Mouse (Mus musculus) natural killer cell, adult 2 months (primary cell): ENCODE measurements around the gene Odf2.

ENCODE experiments used
- DNase-seq, 2 experiments: peaks; one replicate each; pipeline ENCODE4 v3.0.0; 2022; ENCODE audit warnings: low spot score in 2 of 2

Odf2 gene

DNA sequence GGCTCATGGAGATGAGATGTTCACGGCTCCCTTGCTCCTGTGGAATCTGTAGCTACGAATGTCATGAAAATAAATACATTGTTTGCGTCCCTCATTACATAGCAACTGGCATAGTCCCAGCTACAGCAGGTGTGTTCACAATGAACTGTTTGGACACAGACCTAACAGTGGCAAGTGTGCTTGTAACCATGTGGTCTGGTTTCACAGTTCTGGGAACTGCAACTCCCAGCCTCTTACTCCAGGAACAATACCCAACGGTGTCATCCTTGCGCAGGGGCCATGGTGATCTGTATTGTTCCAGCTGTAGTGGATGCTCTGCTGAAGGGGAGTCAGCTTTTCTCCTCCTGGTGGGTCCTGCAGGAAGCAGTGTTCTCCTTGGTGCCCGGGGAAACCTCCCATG is 42.2 kb downstream of the Odf2 start:
- DNase-seq: no peak

DNA sequence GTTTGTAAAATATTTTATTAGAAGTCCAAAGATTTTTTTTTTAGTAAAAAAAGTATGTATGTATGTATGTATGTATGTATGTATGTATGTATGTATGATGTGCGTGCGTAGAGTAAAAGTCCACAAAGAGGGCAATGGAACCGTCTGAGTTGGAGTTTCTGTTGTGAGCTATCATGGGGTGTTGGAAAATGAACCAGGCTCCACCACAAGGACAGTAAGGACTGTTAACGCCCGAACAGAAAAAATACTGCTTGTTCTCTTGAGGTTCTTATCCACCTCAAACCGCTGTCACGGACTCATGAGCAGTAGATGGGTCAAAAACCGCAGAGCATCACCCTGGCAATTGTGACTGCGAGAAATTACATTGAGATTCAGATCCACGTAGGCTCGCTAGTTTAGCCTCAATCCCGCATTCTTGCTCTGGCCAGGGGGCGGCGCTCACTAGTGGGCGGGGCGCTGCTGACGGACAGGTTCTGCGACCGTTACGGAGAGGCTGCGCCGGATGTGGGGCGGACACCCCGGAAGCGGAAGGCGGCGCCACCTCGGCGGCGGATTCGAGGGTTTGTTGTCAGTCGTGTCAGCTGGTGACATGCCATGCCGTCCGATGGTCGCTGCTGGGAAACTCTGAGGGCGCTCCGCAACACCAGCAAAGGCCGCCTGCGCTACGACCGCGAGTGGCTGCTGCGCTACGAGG is 46.0 kb downstream of the Odf2 start, which contains the start of gene Gle1:
TSS of gene Gle1 (plus strand) at position 521 of the 694 bp plus-strand sequence.
- peak; percentile 96 to 97 for DNase-seq

DNA sequence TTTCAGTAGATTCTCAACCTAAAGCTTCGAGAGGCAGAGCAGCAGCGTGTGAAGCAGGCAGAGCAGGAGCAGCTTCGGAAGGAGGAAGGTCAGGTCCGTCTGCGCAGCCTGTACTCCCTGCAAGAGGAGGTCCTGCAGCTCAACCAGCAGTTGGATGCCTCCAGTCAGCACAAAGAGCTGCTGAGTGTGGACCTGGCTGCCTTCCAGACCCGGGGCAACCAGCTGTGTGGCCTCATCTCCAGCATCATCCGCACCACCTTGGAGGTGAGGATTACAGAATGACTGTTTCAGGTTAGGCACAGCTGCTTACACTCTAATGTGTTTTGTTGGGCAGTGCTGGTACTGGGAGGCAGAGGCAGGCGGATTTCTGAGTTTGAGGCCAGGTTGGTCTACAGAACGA is 51.1 kb downstream of the Odf2 start:
- no peak for DNase-seq

DNA sequence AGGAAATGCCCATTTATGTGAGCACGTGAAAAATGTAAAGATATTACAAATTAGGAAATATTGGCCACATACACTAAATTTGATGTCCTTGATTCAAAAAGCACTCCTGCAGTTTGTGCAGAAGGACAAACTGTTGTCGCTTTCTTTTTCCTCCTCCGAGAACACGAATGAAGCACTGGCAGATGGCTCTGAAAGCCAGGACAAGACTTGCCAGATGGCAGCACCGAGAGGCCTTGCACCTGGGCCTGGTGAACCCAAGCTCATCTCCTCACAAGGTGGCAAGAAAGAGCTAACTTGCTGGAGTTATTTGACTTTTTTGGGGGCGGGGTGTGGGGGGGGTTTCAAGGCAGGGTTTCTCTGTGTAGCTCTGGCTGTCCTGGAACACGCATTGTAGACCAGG is 51.8 kb downstream of the Odf2 start:
- DNase-seq: no peak

DNA sequence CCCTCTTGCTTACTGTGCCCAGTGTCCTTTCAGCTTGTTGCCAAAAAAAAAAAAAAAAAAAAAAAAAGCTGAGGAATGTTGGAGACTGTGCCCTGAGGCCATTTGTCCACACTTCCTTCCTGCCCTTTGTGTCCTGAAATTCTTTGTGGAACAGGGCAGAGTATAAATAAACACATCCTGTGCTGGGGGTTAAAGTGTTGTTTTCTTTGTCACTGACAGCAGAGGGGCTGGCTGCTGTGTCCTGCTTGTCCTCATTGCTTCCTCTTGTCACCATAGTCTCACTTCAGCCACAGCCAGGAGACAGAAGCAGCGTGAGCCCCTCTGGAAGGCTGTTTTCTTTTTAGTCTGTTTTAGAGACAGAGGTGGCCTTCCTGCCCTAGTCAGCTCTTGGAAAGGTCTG is 55.7 kb downstream of the Odf2 start:
- DNase-seq: no peak

DNA sequence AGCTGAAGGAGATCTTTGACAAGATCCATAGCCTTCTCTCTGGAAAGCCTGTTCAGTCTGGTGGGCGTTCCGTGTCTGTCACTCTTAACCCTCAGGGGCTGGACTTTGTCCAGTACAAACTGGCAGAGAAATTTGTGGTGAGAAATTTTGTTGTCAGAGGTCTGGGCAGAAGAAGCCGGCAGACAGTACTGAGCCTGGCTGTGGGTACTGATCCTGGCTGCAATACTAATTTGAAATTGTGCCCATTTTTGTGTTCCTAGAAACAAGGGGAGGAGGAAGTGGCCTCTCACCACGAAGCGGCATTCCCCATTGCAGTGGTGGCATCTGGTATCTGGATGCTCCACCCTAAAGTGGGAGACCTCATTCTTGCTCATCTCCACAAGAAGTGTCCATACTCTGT is 59.9 kb downstream of the Odf2 start:
- DNase-seq: no peak

DNA sequence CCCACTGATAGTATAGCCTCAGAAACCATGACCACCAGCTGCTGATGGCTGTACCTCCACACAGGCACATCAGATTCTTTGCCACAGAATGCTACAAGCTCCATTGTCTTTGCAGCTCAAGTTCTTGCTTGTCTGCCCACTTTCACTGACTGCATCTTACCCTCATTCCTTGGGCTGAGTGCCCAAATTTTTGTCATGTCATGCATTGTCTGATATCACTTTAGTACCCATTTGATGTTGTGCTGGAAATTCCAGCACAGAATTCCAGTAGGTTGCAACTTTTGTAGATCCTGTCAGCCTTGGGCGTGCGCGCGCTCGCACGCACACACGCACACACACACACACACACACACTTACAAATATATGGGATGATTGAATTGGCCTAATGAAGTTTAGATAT is 72.2 kb downstream of the Odf2 start:
- no peak for DNase-seq

DNA sequence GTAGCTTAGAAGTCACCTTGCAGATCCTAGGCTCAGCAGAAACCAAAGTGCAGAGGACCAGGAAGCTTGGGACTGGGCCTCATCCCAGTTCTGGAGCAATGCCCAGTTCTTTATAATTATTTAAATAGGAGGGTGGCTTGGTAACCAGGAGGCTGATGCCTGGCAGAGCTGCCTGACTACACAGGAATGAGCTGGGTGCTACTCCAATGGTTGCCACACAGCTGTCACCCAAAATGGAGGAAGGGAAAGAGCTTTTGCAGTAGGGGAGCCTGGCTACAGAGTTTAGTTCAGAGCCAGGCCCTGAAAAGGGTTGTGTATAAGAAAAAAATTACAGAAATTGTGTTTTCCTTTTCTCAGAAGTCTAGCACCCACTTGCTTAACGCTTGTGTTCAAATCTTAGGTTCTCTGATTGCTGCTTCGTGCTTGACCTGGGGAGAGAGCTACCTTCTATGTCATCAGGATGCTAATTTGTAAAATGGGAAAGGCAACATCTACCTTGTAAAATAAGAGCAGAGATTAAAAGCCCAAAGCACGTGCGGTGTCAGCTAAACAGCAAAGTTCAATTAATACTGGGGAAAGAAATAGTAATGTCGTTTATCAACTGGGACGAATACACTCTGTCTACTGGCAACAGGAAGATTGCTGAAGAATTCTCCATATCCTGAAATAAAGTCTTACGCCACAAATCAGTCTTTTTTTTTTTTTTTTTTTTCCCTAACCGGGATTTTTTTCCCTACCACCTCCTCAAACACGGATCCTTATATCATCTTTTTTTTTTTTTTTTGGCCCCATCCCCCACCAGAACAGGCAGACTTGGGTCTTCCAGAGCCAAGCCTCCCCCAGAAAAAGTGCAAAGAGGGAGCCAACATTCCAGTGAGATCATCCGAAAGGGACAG is 75.6 kb downstream of the Odf2 start:
- DNase-seq: peak in 1 of 2 experiments; percentile 4

DNA sequence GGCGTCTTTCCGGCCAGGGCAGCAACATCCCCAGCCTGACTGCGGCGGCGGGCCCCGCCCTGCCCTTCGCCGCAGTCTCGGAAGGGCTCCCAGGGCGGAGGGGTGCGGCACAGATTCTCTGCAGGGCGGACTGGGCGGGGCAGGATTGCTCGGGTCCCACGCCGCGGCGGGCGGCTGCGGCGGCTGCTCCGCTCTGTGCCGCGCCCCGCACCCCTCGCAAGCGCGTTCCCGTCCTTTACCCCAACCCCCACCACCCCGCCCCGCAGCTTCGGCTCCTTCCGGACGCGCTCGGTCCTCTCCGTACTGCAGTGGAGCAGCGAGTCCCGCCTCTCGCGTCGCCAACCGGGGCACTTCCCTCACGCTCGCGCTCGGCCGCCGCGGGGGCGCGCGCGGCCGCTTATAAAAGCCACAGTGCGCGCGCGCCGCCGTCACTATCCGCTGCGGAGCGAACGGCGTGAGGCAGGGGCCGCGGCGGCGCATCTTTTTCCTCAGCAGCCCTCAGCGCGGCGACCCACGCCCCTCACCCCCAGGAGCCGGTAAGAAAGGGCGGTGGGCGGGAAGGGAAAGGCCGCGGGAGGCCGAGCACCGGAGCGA is 76.3 kb downstream of the Odf2 start, which contains the start of gene Sptan1:
TSS of gene Sptan1 (plus strand) at position 311 of the 594 bp plus-strand sequence.
- peak; percentile 88 to 92 for DNase-seq

DNA sequence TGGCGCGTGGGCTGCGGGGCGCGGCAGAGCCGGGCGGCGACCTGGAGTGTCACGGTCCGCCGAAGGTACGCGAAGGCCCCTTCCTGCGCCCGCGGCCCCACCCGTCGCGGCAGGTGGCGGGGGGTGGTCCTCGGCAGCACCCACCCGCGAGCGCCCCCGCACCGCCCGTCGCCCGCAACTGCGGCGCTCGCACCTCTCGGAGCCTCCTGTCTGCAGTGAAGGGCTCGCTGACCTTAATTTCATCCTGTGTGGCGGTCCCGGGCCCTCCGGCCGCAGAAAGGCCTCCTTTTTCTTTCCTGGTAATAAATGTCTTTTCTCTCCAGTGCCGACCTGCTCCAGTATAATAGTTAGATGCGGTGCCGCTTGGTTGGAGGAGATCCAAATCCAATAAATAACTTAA is 76.9 kb downstream of the Odf2 start:
- DNase-seq: peak in 1 of 2 experiments; percentile 22

DNA sequence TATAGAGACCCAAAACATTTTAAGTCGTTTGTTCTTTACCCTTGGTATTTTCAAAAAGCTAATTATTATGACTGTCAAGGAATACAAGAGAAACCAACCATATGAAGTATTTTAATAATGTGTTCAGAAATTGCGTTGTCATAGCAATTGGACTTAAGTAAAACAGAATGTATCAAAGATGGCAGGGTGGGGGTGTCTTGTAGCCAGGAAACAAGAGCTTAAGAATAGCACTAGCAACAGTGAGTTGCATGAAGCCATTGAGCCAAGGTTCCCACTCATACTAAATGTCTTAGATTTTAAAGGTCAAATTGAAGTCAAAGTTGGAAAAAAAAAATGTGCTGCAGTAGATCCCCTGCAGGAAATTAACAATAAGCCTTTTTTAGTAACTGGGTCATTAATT is 77.8 kb downstream of the Odf2 start:
- no peak for DNase-seq

DNA sequence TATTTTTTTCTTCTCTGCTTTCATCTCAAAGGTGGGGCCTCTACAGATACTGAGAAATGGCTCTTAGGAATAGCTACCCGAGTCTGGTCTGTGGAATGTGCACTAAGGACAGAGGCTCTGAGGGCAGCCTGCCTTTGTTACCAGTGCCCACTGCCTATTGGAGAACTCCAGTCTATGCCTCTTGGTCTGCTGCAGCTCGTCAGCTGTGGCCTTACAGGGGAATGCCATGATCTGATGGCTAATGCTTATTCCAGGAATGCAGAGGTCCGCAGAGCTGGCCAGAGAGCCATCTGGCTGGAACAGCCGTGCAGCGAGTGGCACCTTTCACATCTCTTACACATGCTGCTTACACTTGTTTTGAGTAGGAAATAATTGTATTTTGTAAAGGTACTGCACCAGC is 78.7 kb downstream of the Odf2 start:
- no peak for DNase-seq

DNA sequence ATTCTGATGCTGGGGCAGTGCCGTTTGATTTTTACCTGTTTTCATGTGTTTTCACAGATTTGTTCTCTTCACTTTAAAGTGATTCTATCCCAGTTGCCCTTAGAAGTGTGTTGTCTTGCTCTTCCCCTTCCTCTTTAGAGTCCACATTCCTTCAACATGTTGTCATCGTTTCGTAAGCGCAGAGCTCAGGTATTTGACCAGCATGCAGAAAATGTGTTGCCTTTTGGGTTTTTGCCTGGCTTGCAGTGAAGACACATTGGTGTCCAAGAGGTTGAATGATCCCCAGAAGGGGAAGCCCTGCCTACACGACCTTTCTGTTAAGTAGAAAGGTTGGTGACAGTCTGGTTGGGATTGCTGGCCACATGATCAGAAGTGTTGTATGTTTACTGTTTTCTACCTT is 79.6 kb downstream of the Odf2 start:
- no peak for DNase-seq

DNA sequence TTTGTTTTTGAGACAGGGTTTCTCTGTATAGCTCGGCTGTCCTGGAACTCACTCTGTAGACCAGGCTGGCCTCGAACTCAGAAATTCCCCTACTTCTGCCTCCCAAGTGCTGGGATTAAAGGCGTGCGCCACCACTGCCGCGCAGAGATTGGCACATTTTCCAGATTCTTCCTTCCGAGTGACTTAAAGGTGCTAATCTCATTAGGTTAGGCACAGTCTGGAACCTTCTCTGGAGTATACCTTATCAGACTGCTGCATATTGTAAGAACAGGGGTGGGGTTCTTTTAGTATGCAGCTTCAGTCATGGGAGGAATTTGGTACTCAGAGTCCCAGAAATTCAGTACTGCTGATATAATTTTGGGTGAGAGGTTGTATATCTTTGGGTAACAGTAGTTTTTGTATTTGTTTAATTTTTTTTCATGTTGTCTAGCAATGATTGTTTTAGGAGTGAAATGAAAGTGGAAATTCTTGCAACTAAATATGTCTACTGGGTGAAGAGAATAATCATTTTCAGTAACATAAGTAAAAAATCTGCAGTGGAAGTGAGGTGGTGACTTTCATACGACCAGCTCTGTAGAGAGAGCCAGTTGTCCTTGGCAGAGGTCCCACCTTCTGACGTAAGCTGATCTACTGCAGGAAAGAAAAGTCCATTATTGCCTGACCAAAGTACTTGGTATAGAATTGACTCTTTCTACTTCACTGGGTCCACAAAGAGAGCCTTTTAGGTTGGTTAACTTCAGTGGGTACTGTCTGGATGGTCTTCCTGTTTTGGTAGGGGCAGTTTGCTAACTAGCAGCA is 83.0 kb downstream of the Odf2 start:
- DNase-seq: no peak

DNA sequence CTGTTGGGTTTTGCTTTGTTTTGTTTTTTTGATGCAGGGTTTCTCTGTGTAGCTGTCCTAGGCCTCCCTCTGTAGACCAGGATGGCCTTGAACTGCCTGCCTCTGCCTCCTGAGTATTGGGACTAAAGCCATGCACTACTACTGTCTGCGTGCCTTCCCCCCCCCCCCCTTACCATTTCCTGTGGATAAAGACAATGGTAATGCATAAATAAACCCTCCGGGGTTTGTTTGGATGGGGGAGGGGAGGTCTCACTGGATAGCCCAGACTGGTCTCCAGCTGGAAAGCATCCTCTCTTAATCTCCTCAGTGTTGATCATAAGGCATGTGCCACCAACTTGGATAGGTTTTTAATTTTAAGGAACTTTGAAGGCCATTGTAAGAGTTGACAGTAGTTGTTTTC is 84.5 kb downstream of the Odf2 start:
- no peak for DNase-seq

DNA sequence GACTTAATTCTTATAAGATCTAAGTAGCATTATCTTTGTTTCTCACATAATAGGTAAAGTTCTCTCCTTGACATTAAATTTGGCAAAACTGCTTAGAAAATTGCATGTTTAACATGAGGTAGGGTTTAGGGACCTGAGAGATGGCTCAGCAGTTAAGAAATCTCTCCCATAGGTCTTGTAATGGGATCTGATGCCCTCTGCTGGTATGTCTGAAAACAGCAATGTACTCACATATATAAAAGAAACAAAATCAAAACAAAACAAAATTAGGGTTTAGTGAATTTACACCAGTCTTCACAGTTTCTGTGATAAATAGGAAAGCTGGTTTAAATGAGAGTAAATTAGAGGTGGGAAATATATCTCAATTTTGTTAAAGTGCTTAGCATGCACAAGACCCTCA is 88.3 kb downstream of the Odf2 start:
- DNase-seq: peak; percentile 26 to 50

DNA sequence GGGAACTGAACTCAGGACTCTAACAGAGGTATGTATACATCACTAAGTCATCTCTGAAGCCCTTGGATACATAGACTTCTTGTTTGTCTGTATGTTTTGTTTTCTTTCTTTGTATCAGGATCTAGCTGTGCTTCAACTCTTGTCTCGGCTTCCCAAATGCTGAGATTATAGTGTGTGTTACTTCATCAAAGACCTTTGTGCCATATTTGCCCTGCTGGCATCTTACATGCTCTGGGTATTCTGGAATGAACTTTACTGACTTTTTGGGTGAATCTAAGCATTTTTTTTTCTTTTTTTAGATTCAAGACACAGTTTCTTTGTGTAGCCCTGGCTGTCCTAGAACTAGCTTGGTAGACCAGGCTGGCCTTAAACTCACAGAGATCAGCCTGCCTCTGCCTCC is 91.6 kb downstream of the Odf2 start:
- DNase-seq: no peak
